Mouse (Mus musculus): ENCODE measurements around the gene Tram2. TPM values are rescaled to one million over a fixed set of nuclear protein-coding genes. Genes with fewer than 3 reads are reported as not detected.

Tram2 gene
- polyA plus RNA-seq, 1 experiment from 2014 or later: 6.5 TPM

DNA sequence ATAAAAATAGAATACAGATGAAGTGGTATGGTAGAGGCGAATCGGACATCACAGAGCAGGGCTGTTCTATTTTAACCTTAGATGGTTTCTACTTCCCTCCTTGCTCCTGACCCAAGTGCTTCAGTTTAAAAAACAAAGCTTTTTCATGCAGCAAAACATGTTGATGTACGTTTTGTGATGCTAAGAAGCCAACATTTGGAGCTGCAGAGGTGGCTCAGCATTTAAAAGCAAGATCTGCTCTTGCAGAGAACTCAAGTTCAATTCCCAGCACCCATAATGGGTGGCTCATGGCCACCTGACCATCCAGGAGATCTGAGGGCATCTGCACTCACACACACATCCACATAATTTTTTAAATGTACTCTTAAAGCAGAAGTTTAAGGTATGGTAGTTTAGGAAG lies 124.2 kb downstream of the Tram2 start:
- Histone ChIP-seq H3K9ac (replicated peaks) (no peak overlapping the region), H3K4me2 (ENCODE audit: low read depth, low read length) (no peak overlapping the region), H3K27ac (ENCODE audit: low read depth) (no peak overlapping the region), H3K36me3 (replicated peaks; ENCODE audit: insufficient read depth, low read length) (no peaks in the 10 kb centered on the region), H3K4me3 (ENCODE audit: low read depth, low read length) (no peak overlapping the region), H3K9me3 (ENCODE audit: low read length) (no peaks in the 10 kb centered on the region), H3K27me3 (ENCODE audit: insufficient read depth, low read length) (no peaks in the 10 kb centered on the region), H3K4me1 (ENCODE audit: insufficient read depth) (peaks cover 9% of the 10 kb centered on the region)
- WGBS (ENCODE audit: insufficient replicate concordance): 68% methylated on average over 3 of the region's 3 CpGs
- ATAC-seq (no peak), DNase-seq (no peak)
- TF ChIP-seq EP300 (IDR thresholded peaks at IDR 0.05; ENCODE audit: low read depth): no peak
- no peak for TF ChIP-seq CTCF (IDR thresholded peaks at IDR 0.05; ENCODE audit: low read depth)

GRCm38 (mm10) chr1:20951799-20952198 lies 127.2 kb downstream of the Tram2 start:
- Histone ChIP-seq H3K9ac (replicated peaks) (peak overlapping the region; percentile 59), H3K4me1 (ENCODE audit: insufficient read depth) (peaks cover 9% of the 10 kb centered on the region), H3K27me3 (ENCODE audit: insufficient read depth, low read length) (no peaks in the 10 kb centered on the region), H3K9me3 (ENCODE audit: low read length) (no peaks in the 10 kb centered on the region), H3K4me3 (ENCODE audit: low read depth, low read length) (peak overlapping the region; percentile 47), H3K36me3 (replicated peaks; ENCODE audit: insufficient read depth, low read length) (no peaks in the 10 kb centered on the region), H3K27ac (ENCODE audit: low read depth) (no peak overlapping the region), H3K4me2 (ENCODE audit: low read depth, low read length) (peak overlapping the region; percentile 76)
- ATAC-seq: peak; percentile 24
- TF ChIP-seq CTCF (IDR thresholded peaks at IDR 0.05; ENCODE audit: low read depth) (no peak), EP300 (IDR thresholded peaks at IDR 0.05; ENCODE audit: low read depth) (no peak)
- WGBS (ENCODE audit: insufficient replicate concordance): 10% methylated on average over 16 of the region's 16 CpGs
- no peak for DNase-seq

DNA sequence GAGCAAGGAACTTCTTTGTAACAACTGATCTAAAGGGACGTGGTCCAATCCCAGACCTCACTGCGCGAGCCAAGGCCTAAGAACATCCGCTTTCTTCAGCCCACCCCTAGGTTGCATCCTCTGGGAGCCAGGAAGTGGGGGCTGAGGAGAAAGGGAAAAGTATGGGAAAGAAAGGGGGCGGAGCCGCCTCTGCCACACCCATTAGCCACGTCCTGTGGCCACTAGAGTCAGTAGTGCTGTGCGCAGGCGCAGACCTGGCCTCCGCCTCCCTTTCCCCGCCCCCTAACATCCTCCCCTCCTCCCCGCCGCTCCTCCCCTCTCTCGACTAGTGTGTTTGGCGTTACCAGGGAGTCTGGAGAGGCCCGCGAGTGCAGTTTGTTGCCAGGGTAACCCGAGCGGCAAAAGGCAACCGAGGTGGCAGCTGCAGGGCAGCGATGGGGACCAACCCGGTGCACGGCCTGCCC lies 127.7 kb downstream of the Tram2 start, which contains the start of gene Efhc1:
Gene Efhc1 (plus strand): TSS at position 327 of the 464 bp plus-strand sequence.
- Histone ChIP-seq H3K9ac (replicated peaks) (peak within 1 kb of the TSS; percentile 59), H3K4me1 (ENCODE audit: insufficient read depth) (peaks cover 9% of the 10 kb centered on the region), H3K4me2 (ENCODE audit: low read depth, low read length) (peak within 1 kb of the TSS; percentile 76), H3K9me3 (ENCODE audit: low read length) (no peaks in the 10 kb centered on the region), H3K4me3 (ENCODE audit: low read depth, low read length) (peak within 1 kb of the TSS; percentile 47), H3K27ac (ENCODE audit: low read depth) (no peak within 1 kb of the TSS), H3K27me3 (ENCODE audit: insufficient read depth, low read length) (no peaks in the 10 kb centered on the region), H3K36me3 (replicated peaks; ENCODE audit: insufficient read depth, low read length) (no peaks in the 10 kb centered on the region)
- ATAC-seq (peak; percentile 98), DNase-seq (peak; percentile 89)
- 6% methylated on average over 23 of the region's 23 CpGs for WGBS (ENCODE audit: insufficient replicate concordance)
- TF ChIP-seq EP300 (IDR thresholded peaks at IDR 0.05; ENCODE audit: low read depth): no peak
- no peak for TF ChIP-seq CTCF (IDR thresholded peaks at IDR 0.05; ENCODE audit: low read depth)

Other genes starting within 250 kb of the Tram2 start
- 0.18 and 0.21 TPM in 2 replicates for gene Paqr8, start 188.6 kb downstream of the Tram2 start, polyA plus RNA-seq (2015; fragmentation: Nextera tagmentation; extraction: Ambion mirVana)
- 0.34 and 0.39 TPM in 2 replicates for gene Efhc1, start 127.6 kb downstream of the Tram2 start, polyA plus RNA-seq (2015; fragmentation: Nextera tagmentation; extraction: Ambion mirVana)
- 1.7 and 1.9 TPM in 2 replicates for gene Tmem14a, start 139.3 kb upstream of the Tram2 start, polyA plus RNA-seq (2015; fragmentation: Nextera tagmentation; extraction: Ambion mirVana)
- 143 and 187 TPM in 2 replicates for gene Gsta3, start 161.4 kb upstream of the Tram2 start, polyA plus RNA-seq (2015; fragmentation: Nextera tagmentation; extraction: Ambion mirVana)